Mouse (Mus musculus) midbrain, embryonic 10.5 days (tissue): ENCODE measurements around the gene Clta. TPM values are rescaled to one million over a fixed set of nuclear protein-coding genes. Genes with fewer than 3 reads are reported as not detected.

Source experiments
- DNase-seq: peaks from one replicate; pipeline ENCODE4 v3.0.0-alpha.2; 2017; ENCODE audit warnings: low spot score
- H3K27ac ChIP-seq: fragments of 300-500 bp; sonication (generic); replicated peaks from 2 replicates; pipeline ENCODE4 v1.5.1; 2016; ENCODE audit warnings: mild to moderate bottlenecking
- H3K27me3 ChIP-seq: fragments of 300-500 bp; sonication (generic); 2 replicates; pipeline ENCODE4 v1.6.1; 2016; ENCODE audit warnings: low read depth, mild to moderate bottlenecking; ENCODE audit not compliant: poor library complexity, severe bottlenecking
- H3K36me3 ChIP-seq: fragments of 300-500 bp; sonication (generic); 2 replicates; pipeline ENCODE4 v1.6.1; 2016; ENCODE audit warnings: mild to moderate bottlenecking, moderate library complexity
- H3K4me1 ChIP-seq: fragments of 300-500 bp; sonication (generic); 2 replicates; pipeline ENCODE4 v1.6.1; 2016
- H3K4me3 ChIP-seq: fragments of 300-500 bp; sonication (generic); 2 replicates; pipeline ENCODE4 v1.5.1; 2016; ENCODE audit warnings: mild to moderate bottlenecking, moderate library complexity
- H3K9me3 ChIP-seq: fragments of 300-500 bp; sonication (generic); replicated peaks from 2 replicates; pipeline ENCODE4 v1.6.1; 2016; ENCODE audit warnings: mild to moderate bottlenecking
- WGBS: fragments of 180-500 bp; shearing (Covaris S2); methylation state at CpG from one replicate; pipeline ENCODE4 v1.1.7; 2016; 5-methylcytosine and 5-hydroxymethylcytosine counted together
- polyA plus RNA-seq: library from polyadenylated mRNA; unstranded; fragments of >200 nt; fragmentation: Nextera tagmentation; extraction: Ambion mirVana; gene quantifications from 2 replicates; pipeline ENCODE4 v1.2.1, GENCODE M21; 2016

Clta gene
- polyA plus RNA-seq, 1 experiment from 2014 or later = 190 TPM

- H3K4me3 ChIP-seq = peak overlapping the region; percentile 84
- DNase-seq = peak; percentile 92
- H3K27ac ChIP-seq = peak overlapping the region; percentile 87
- H3K4me1 ChIP-seq = peaks cover 28% of the 10 kb centered on the region
- no peaks in the 10 kb centered on the region for H3K9me3 ChIP-seq
- under 1% methylated on average over 70 of the region's 70 CpGs for WGBS
- no peaks in the 10 kb centered on the region for H3K36me3 ChIP-seq
- peaks cover 31% of the 10 kb centered on the region for H3K27me3 ChIP-seq
Measured at GRCm38 (mm10) chr4:44072146-44072872, 68.1 kb downstream of the Clta start.

DNA sequence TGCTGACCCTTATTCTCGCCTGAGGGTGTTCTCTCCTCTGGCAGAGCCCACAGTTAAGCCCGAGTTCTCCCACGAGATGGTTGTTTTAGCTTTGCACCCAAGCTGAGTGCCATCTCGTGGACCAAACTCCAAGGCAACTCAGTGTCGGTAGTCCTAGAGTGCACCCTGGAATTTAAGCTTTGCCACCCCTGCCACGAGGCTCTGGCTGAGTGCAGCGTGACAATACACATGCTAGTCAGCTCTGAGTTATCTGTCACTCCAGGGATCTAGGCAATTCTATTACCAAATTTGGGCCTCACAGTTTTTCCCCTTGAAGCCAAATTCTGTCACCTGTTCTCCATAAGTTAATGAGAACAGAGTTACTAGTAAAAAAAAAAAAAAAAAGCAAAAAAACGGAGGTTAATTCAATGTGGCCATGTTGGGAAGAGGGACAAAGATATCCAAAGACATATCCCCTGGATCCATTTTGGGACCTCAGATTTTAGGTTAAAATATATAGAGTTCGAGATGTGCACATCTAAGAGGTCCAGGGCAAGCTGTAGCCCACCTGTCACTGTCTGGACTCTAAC is 68.7 kb downstream of the Clta start:
- H3K27me3 ChIP-seq = peaks cover 26% of the 10 kb centered on the region
- no peaks in the 10 kb centered on the region for H3K36me3 ChIP-seq
- peak overlapping the region; percentile 87 for H3K27ac ChIP-seq
- peak overlapping the region; percentile 84 for H3K4me3 ChIP-seq
- no peak for DNase-seq
- 9% methylated on average over 9 of the region's 9 CpGs for WGBS
- no peaks in the 10 kb centered on the region for H3K9me3 ChIP-seq
- peaks cover 28% of the 10 kb centered on the region for H3K4me1 ChIP-seq

GRCm38 (mm10) chr4:44073799-44074198 is 69.5 kb downstream of the Clta start:
- Histone ChIP-seq H3K4me3 (no peak overlapping the region), H3K4me1 (peaks cover 24% of the 10 kb centered on the region), H3K9me3 (no peaks in the 10 kb centered on the region), H3K27ac (no peak overlapping the region), H3K27me3 (peaks cover 26% of the 10 kb centered on the region), H3K36me3 (no peaks in the 10 kb centered on the region)
- DNase-seq = no peak
- 80% methylated on average over 3 of the region's 3 CpGs for WGBS

DNA sequence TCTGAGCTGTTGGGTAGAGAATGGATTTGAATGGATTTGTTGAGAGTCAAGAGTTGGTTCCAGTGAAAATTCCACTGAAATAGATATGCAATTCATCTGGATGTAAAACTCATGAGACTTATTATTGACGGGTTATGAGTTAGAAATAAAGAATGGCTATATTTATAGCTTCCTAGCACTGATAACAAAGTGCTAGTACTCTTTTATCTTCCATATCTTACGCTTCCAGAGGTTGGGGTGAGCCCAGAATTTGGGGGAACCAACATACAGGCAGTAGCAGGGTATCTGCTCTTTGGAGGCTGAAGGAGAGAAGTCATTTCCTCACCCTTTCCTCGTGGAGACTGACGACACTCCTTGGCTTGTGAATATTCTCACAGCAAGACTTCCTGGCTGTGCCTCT is 70.2 kb downstream of the Clta start:
- peaks cover 23% of the 10 kb centered on the region for H3K4me1 ChIP-seq
- DNase-seq = no peak
- WGBS = 82% methylated on average over 4 of the region's 4 CpGs

GRCm38 (mm10) chr4:44078358-44078933 is 74.2 kb downstream of the Clta start:
- Histone ChIP-seq H3K27ac (no peak overlapping the region), H3K36me3 (no peaks in the 10 kb centered on the region), H3K4me3 (no peak overlapping the region), H3K9me3 (no peaks in the 10 kb centered on the region), H3K27me3 (0 out of 2 replicates have a peak, but pooled peaks cover 5% of the 10 kb centered on the region), H3K4me1 (no peaks in the 10 kb centered on the region)
- WGBS = 91% methylated on average over 7 of the region's 7 CpGs
- DNase-seq = no peak

More for the DNA sequence above, 70.2 kb downstream of the Clta start:
- H3K4me3 ChIP-seq = no peak overlapping the region
- H3K27me3 ChIP-seq = peaks cover 24% of the 10 kb centered on the region
- H3K9me3 ChIP-seq = no peaks in the 10 kb centered on the region
- H3K27ac ChIP-seq = no peak overlapping the region
- no peaks in the 10 kb centered on the region for H3K36me3 ChIP-seq

Other genes starting within 250 kb of the Clta start
- not detected in 2 replicates for gene Olfr159, start 233.4 kb upstream of the Clta start, polyA plus RNA-seq
- not detected in 2 replicates for gene Olfr156, start 180.6 kb upstream of the Clta start, polyA plus RNA-seq
- not detected in 2 replicates for gene Olfr157, start 164.3 kb upstream of the Clta start, polyA plus RNA-seq
- gene Olfr155, start 152.9 kb upstream of the Clta start, polyA plus RNA-seq = not detected in 2 replicates
- gene Reck, start 128.9 kb upstream of the Clta start, polyA plus RNA-seq = 8.7 and 10.0 TPM in 2 replicates
- 69.2 and 82.3 TPM in 2 replicates for gene Glipr2, start 47.1 kb upstream of the Clta start, polyA plus RNA-seq
- gene Ccin, start 21.0 kb upstream of the Clta start, polyA plus RNA-seq = not detected in 2 replicates
- 14.5 and 17.6 TPM in 2 replicates for gene Gne, start 79.7 kb downstream of the Clta start, polyA plus RNA-seq
- gene Rnf38, start 229.3 kb downstream of the Clta start, polyA plus RNA-seq = 29.0 and 38.6 TPM in 2 replicates